Mouse (Mus musculus) T-helper 17 cell (primary cell): ENCODE measurements around the gene Taf5.

Experiments used
- in situ Hi-C, 2 experiments: fragments of 300-600 bp; cut with MboI, MseI; formaldehyde crosslinking; loops; 1 replicate in 1 of 2; 2 replicates in 1 of 2; pipeline ENCODE4 v1.15.1; 2025; ENCODE audit warnings: high pct_unique_total_duplicates in 2 of 2

Taf5 gene

GRCm38 (mm10) chr19:47053471-47053870 lies 14.1 kb upstream of the Taf5 start:
- in situ Hi-C loops, result loop anchor here in 1 of 2 experiments (25.0 kb wide), 1 partner anchor 1266 kb away; the partner anchor contains the start of gene Mgea5

- in situ Hi-C loops, result loop anchor here in 1 of 2 experiments (25.0 kb wide), 1 partner anchor 1270 kb away; the partner anchor contains the start of gene Mgea5
Measured at GRCm38 (mm10) chr19:47057684-47058083, 9.9 kb upstream of the Taf5 start.

DNA sequence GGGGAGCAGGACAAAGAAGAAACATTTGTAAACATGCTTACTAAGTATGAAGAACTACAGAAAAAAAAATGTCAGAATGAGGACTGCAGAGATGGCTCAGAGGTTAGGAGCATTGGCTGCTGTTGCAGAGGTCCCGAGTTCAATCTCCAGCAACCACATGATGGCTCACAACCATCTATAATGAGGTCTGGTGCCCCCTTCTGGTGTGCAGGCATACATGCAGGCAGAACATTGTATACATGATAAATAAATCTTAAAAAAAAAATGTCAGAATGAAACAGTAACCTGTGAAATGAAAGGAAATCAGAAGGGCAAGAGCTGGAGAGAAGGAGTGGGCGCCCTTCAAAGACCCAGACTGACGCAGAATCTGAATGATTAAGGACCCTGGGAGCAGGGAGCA lies 1.7 kb upstream of the Taf5 start:
- in situ Hi-C loops, result loop anchor here in 1 of 2 experiments (25.0 kb wide), 1 partner anchor 1279 kb away; the partner anchor contains the start of gene Mgea5

DNA sequence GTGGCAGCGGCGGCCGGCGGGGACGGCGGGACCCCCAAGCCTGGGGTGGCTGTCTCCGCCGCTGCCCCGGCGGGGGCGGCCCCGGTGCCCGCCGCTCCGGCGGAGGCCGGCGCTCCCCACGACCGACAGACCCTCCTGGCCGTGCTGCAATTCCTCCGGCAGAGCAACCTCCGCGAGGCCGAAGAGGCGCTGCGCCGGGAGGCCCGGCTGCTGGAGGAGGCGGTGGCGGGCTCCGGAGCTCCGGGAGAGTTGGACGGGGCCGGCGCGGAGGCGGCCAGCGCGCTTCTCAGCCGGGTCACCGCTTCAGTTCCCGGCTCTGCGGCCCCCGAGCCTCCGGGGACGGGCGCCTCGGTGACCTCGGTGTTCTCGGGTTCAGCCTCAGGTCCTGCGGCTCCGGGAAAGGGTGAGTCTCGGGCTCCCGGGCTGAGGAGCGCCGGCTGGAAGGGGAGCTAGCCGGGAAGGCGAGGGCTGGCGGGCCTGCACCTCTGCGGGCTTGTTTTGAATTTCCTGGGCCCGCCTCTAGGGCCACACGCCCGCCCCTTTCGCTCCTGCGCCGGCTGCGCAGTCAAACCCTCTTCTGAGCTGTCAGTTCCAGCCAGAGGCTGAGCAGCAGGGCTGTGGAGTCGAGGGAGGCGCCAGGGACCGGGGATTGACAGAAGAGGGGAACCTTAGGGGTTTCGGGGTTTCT lies 522 bp downstream of the Taf5 start:
- in situ Hi-C loops, result loop anchor here in 1 of 2 experiments (25.0 kb wide), 1 partner anchor 1281 kb away; the partner anchor contains the start of gene Mgea5

GRCm38 (mm10) chr19:47088226-47088625 lies 20.7 kb downstream of the Taf5 start:
- in situ Hi-C loops, result no loop called here

- in situ Hi-C loops, result loop anchor here in 1 of 2 experiments (5.0 kb wide), 1 partner anchor 1318 kb away; no protein-coding TSS in a partner anchor
Measured at GRCm38 (mm10) chr19:47089718-47090525, 22.4 kb downstream of the Taf5 start.

- in situ Hi-C loops, result loop anchor here in 1 of 2 experiments (5.0 kb wide), 1 partner anchor 1318 kb away; no protein-coding TSS in a partner anchor
Measured at GRCm38 (mm10) chr19:47090550-47091156, 23.1 kb downstream of the Taf5 start, which contains the start of the genes Usmg5 and Pdcd11. Gene Usmg5, minus strand, starts transcription at chr19:47090647. Gene Pdcd11, plus strand, starts transcription at chr19:47090768.

DNA sequence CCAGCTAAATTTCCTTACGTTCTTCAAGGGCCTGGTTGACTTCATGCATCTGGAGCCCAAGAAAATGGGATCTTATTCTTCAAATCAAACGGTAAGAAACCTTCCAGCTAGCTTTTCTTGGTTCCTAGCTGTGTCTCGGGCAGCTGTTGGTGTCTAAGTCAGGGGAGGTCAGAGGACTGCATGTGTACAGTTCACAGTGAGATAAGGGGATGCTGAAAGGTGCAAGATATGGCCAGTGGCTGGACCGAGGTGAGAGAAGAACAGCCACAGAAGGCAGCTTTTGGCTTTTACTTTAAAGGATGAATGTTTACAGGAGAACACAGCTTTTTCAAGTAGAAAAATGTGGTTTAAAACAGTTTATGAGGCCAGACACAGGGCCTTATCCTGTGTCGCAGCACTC lies 33.5 kb downstream of the Taf5 start:
- in situ Hi-C loops, result no loop called here

GRCm38 (mm10) chr19:47104641-47105271 lies 37.2 kb downstream of the Taf5 start:
- in situ Hi-C loops, result no loop called here

DNA sequence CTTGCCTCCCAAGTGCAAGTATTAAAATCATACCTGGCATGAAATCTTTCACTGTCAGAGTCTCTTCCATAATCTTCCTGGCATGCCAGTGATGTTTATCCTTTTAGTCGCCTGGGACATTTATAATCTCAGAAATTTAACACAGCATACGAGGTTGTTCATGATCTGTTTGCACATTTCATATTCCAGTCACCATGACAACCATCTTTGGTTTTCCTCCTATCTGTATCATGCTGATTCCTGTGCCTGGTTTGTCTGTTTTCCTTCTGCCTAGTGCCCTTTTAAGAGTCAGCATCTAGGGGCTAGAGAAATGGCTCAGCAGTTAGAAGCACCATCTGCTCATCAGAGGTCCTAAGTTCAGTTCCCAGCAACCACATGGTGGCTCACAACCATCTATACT lies 51.1 kb downstream of the Taf5 start:
- in situ Hi-C loops, result no loop called here

DNA sequence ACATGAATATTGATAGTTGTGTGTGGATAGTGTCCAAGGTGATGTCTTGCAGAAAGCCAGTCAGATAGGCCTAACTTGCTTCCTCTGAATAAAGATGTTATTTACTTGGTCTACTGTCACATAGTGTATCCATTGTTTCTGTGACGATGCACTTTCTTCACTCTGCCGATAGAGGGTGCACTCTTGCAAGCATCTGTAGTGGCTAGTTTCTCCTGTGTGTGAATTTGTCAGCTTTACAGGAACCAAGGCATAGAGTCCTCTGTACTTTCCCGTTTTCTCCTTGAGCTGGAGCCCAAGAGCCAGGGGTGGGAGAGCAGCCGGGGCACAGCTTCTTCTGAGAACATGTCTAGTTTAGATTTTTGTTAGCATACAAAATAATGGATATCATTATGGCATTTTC lies 53.5 kb downstream of the Taf5 start:
- in situ Hi-C loops, result loop anchor here (5.0 kb wide), 1 partner anchor 46 kb away; no protein-coding TSS in a partner anchor

- in situ Hi-C loops, result loop anchor here (5.0 kb wide), 1 partner anchor 44 kb away; no protein-coding TSS in a partner anchor
Measured at GRCm38 (mm10) chr19:47122802-47123201, 55.3 kb downstream of the Taf5 start.

- in situ Hi-C loops, result no loop called here
Measured at GRCm38 (mm10) chr19:47128164-47128563, 60.6 kb downstream of the Taf5 start.

DNA sequence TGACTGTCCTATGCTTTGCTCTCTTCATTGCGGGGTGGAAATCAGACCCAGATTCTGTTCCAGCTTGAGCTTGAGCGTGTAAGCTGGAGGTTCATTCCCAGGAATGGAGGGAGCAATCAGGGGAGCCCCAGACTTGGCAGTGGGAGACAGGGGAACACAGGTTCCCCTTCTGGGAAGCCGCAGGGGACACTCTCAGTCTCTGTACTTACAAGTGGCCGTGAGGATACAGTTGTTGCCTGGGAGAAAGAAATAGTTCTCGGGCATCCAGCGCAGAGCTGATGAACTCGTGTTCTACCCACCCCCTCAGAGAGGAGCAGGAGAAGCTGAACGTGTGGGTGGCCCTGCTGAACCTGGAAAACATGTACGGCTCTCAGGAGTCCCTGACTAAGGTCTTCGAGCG lies 61.3 kb downstream of the Taf5 start:
- in situ Hi-C loops, result no loop called here

GRCm38 (mm10) chr19:47130551-47131125 lies 63.1 kb downstream of the Taf5 start:
- in situ Hi-C loops, result no loop called here
